Mouse (Mus musculus): ENCODE measurements around the gene Tfpt. TPM values are rescaled to one million over a fixed set of nuclear protein-coding genes. Genes with fewer than 3 reads are reported as not detected.
A peak's percentile ranks its signal among the peaks of the same experiment; 100 is the strongest.

Gene Tfpt
- total RNA-seq (2021), result 10 to 100 TPM; 11.5 to 14.6 TPM
- long read RNA-seq, experiment 1, transcript Tfpt-204 (6 exons, 1,091 nt), result major isoform, 5 of 11 reads
- long read RNA-seq, experiment 1, partial matches to known transcripts, result 0 of 11 reads
- long read RNA-seq, experiment 1, other reads (novel, unspliced or antisense), result 2 of 11 reads
- long read RNA-seq, experiment 2, partial matches to known transcripts, result 0 of 9 reads
- long read RNA-seq, experiment 2, other reads (novel, unspliced or antisense), result 2 of 9 reads

- DNase-seq, result peak; percentile 89
- intact Hi-C loops (cut with DNase I; ENCODE audit: low total_unique reads), result loop anchor here (10.0 kb wide), 1 partner anchor 1445 kb away; no protein-coding TSS in a partner anchor
Measured at GRCm38 (mm10) chr7:3629543-3630477, at the start of gene Tfpt, which contains the start of gene Prpf31. Gene Tfpt, minus strand, starts transcription at chr7:3629929. Gene Prpf31, plus strand, starts transcription at chr7:3629985.

DNA sequence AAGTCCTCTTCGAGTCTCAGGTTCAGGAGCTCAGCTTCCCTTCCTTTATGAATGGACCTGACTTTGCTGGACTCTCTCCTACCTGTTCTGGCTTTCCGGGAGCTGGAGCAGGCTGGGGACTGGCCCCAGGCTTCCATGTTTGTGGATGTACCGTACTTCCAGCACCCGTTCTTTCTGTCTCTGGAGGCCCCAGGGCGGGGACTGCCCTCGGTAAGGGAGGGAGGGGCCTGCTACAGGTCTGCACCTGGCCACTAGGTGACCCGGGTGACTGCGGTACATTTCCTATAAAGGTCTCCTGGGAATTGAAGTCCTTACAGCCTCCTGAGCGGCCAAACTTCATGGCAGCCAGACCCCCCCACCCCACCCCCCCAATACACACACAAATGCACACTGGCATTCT lies 47.6 kb upstream of the Tfpt start, which contains the start of gene Tmc4:
Gene Tmc4 (minus strand): TSS at position 212 of the 400 bp plus-strand sequence.
- intact Hi-C loops (cut with DNase I; ENCODE audit: low total_unique reads), result no loop called here
- DNase-seq, result no peak

- DNase-seq, result no peak
- intact Hi-C loops (cut with DNase I; ENCODE audit: low total_unique reads), result no loop called here
Measured at GRCm38 (mm10) chr7:3676371-3676770, 46.6 kb upstream of the Tfpt start.

GRCm38 (mm10) chr7:3675228-3675548 lies 45.5 kb upstream of the Tfpt start:
- intact Hi-C loops (cut with DNase I; ENCODE audit: low total_unique reads), result no loop called here
- no peak for DNase-seq

DNA sequence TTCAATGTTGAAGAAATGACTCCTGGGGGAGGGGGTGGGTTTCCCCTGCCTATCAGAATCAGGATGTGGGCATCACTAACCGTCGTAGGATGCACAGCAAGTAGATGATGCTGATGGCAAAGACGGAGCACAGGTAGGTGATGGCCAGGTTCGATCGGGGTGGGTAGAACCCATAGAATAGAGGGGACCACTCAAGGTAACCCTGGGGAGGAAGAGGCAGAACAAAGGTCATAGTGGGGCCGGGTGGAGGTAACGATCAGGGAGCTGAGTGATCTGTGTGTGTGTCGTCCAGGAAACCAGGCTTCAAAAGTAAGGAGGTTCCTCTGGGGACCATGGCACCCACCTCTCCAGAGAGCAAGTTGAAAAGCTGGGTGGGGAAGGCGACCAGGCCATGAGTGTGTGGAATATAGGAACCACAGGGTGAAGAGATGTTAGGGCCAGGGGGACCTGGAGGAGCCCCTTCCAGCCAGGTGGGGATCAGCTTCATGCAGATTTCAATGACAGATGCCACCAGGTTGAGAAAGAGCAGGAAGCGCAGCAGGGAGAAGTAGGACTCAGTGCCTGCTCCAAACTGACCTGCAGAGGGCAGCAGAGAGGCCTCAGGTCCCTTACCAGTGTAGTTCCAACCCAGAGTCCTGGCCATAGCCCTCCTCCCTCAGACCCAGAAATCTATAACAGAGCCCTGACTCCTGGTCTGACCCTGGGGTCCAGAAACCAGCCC lies 44.9 kb upstream of the Tfpt start:
- peak; percentile 83 for DNase-seq
- intact Hi-C loops (cut with DNase I; ENCODE audit: low total_unique reads), result no loop called here

GRCm38 (mm10) chr7:3666921-3667391 lies 37.2 kb upstream of the Tfpt start:
- intact Hi-C loops (cut with DNase I; ENCODE audit: low total_unique reads), result no loop called here
- DNase-seq, result no peak

- peak; percentile 97 for DNase-seq
- intact Hi-C loops (cut with DNase I; ENCODE audit: low total_unique reads), result no loop called here
Measured at GRCm38 (mm10) chr7:3665215-3666114, 35.7 kb upstream of the Tfpt start, which contains the start of gene Leng1. Gene Leng1, minus strand, starts transcription at chr7:3665840.

DNA sequence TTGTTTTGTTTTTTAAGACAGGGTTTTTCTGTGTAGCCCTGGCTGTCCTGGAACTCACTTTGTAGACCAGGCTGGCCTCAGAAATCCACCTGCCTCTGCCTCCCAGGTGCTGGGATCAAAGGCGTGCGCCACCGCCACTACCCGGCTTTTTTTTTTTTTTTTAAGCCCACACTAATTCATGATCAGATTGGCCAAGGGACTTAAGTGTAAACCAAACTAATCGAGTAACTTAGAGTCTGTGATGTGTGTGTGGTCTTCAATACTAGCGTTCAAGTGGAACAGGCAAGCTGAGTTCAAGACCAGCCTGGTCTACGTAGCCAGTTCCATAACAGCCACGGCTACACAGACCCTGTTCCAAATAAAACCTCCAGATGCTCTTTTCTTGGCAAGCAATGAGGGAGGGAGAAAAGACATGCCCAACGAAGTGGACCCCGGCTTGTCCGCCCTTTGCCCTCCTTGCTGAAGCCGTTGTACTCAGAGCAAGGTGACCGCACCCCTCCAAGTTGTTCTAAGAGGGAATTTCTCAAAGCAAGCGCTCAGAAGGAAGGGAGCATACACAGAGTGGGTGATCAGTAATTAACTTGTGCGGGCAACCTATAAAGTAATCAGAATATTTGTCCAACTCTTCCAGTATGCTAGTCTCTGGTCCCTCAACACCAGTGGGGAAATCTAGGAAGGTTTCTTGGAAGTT lies 34.9 kb upstream of the Tfpt start:
- intact Hi-C loops (cut with DNase I; ENCODE audit: low total_unique reads), result no loop called here
- no peak for DNase-seq

DNA sequence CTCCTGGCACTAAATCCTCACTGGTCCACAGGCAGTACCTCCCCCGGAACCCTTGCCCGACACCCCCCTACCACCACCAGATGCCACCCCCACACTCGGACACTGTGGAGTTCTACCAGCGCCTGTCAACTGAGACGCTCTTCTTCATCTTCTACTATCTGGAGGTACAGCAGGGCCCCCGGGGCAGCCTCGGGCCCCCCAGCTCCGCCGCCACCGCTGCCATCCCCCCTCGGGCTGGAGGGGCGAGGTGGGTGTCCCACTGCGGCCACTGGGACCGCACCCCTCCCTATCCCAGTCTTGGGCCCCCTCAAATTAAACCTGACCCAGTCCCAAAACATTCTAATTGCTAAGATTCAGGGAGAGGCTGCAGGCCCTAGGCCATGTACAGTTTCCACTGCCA lies 28.8 kb upstream of the Tfpt start:
- DNase-seq, result no peak

DNA sequence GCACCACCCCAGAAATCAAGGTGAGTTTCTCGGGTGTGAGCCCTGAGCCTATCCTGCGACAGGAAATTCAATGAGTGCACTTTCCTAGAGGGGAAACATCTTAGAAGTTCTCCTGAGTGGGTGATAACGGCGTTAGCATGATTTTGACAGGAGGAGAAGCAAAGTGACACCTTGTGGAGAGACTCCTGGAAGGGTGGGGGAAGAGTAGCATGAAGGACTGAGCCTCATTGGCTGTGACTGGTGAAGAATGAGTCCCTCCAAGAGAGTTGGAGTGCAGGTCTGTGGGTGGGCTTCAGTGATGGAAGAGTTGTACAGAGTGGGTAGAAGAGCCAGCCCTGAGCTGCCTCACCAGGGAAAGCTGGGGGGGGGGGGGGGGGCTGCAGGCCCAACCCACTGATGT lies 27.2 kb upstream of the Tfpt start:
- no peak for DNase-seq
- intact Hi-C loops (cut with DNase I; ENCODE audit: low total_unique reads), result no loop called here

More for the DNA sequence above, 28.8 kb upstream of the Tfpt start:
- intact Hi-C loops (cut with DNase I; ENCODE audit: low total_unique reads), result no loop called here

DNA sequence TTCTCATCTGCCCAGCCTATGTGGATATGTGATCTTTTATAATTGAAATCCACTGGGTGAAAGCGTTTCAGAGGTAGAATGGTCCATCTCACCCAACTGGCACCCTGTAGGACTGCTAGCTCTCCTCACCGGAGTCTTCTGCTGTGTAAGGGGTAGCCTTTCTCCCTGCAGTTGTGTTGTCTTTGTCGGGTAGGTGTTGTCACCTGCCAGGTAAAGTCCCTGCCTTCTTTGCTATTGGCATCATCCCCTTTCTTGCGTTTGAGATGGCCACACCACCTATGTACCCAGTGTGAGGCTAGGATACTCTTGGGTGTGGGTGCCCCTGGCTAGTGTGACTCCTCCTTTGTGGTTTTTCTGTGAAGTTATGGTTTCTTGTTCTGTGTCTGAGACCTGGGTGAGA lies 16.9 kb upstream of the Tfpt start:
- no peak for DNase-seq
- intact Hi-C loops (cut with DNase I; ENCODE audit: low total_unique reads), result no loop called here

- intact Hi-C loops (cut with DNase I; ENCODE audit: low total_unique reads), result no loop called here
- DNase-seq, result no peak
Measured at GRCm38 (mm10) chr7:3646188-3646587, 16.5 kb upstream of the Tfpt start.

GRCm38 (mm10) chr7:3645488-3646025 lies 15.8 kb upstream of the Tfpt start:
- DNase-seq, result no peak
- intact Hi-C loops (cut with DNase I; ENCODE audit: low total_unique reads), result no loop called here

GRCm38 (mm10) chr7:3644672-3645487 lies 15.2 kb upstream of the Tfpt start, which contains the start of gene Cnot3:
Gene Cnot3, plus strand, starts transcription at chr7:3645268.
- intact Hi-C loops (cut with DNase I; ENCODE audit: low total_unique reads), result no loop called here
- peak; percentile 97 for DNase-seq

GRCm38 (mm10) chr7:3644348-3644671 lies 14.6 kb upstream of the Tfpt start:
- intact Hi-C loops (cut with DNase I; ENCODE audit: low total_unique reads), result no loop called here
- peak; percentile 81 for DNase-seq

DNA sequence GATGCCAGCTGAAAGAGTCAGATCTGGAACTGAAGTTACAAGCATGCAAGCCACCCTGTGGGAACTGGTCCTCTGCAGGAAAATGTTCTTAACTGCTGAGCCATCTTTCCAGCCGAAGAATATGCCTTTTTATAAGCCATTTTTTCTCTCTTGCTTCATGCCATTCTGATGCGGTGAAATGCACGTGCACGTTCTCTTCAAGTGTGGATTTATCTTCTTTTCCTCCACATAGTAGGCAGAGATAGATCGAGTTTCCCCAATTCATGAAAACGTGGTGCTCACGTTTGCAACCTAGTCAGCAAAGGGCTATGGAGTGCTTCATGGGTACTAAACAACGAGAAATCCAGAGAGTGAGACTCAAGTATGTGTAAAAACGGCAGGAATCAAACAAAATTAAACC lies 14.1 kb upstream of the Tfpt start:
- DNase-seq, result no peak
- intact Hi-C loops (cut with DNase I; ENCODE audit: low total_unique reads), result no loop called here

DNA sequence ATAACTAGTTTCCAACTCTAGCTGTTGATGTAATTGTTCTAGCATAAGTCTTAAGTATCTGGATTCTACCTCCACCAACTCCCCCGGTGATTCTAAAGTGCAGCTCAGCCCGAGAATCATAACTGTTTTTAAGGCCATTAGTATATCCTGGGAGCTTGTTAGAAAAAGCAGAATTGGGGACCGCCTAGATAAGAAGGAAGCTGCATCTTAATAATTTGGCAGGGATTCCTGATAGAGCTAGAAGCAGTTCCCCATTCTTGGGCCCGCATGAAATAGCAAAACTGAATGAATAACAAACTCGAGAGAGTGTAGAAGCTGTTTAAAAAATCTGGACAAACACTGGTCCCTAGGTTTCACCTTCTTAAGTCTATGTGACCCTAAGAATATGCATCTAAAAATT lies 13.7 kb upstream of the Tfpt start:
- intact Hi-C loops (cut with DNase I; ENCODE audit: low total_unique reads), result no loop called here

GRCm38 (mm10) chr7:3630478-3630815 lies 718 bp upstream of the Tfpt start:
- intact Hi-C loops (cut with DNase I; ENCODE audit: low total_unique reads), result no loop called here
- DNase-seq, result no peak

More for the DNA sequence above, 13.7 kb upstream of the Tfpt start:
- no peak for DNase-seq
